Mouse (Mus musculus): ENCODE data around the gene Pigr. TPM values are rescaled to one million over a fixed set of nuclear protein-coding genes. Genes with fewer than 3 reads are reported as not detected.

The Pigr gene
- polyA plus RNA-seq, 1 experiment from 2014 or later: not detected

DNA sequence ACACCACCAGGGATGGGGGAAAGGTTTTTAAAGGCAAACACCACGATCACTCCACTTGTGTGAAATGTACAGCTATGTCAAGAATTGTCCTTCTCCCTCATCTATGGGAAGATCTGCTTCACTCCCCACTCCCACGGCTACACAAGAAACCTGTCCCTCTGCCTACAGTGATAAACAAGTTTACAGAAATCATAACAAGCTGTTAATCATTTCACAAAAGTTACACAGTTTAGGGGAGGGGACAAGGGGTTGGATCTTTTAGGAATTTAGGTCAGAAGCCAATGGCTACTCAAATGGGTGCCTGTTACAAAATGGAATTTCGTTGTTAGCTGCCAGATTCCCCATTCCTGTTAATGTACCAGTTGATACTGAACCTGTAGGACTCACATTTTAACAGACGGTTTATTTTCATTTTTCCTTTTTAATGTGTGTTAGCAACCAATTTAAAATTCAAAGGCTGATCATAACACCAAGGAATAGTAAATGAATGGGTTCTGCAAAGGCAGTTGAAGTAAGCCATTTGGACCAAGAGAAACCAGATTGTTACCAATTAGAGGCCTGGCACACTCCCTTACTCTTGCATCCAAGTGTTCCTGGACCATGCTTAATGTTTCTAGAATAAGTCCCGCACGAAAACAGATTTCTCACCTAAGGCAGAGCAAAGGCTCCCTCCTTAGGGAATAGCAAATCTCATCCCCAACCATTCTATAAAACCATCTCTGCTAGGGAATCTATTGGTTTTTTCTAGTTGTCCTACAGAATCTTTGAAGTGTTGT, 8.9 kb downstream of the Pigr start:
- no peak overlapping the region for H3K27ac ChIP-seq
- no peak overlapping the region for H3K4me3 ChIP-seq (replicated peaks)
- H3K9me3 ChIP-seq: no peaks in the 10 kb centered on the region
- ATAC-seq (ENCODE audit: low FRiP score): no peak
- no peaks in the 10 kb centered on the region for H3K27me3 ChIP-seq
- H3K36me3 ChIP-seq (replicated peaks): no peaks in the 10 kb centered on the region
- no peaks in the 10 kb centered on the region for H3K4me1 ChIP-seq
- 92% methylated on average over 6 of the region's 6 CpGs for WGBS
- H3K9ac ChIP-seq: no peak overlapping the region
- no peak overlapping the region for H3K4me2 ChIP-seq

DNA sequence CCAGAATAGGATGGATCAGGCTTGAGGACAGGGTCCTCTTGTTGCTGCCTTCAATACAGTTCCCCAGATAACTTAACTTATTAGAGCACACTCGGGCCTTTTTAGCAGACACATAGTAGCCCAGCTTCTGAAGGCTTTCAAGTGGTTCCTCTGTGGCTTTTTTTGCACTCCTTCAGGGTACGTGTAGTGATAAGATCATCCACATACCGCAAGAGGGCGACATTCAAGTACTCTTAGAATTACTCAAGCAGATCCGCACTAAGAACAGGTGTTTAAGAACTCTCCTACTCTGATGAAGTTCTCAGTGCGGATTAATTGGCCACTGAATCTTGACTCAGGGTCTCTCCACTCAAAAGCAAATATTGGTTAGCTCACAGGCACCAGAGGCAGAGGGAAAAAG, 11.8 kb downstream of the Pigr start:
- no peaks in the 10 kb centered on the region for H3K36me3 ChIP-seq (replicated peaks)
- no peaks in the 10 kb centered on the region for H3K27me3 ChIP-seq
- no peaks in the 10 kb centered on the region for H3K9me3 ChIP-seq
- no peak overlapping the region for H3K27ac ChIP-seq
- no peak overlapping the region for H3K4me3 ChIP-seq (replicated peaks)
- no peak overlapping the region for H3K4me2 ChIP-seq
- no peak for ATAC-seq (ENCODE audit: low FRiP score)
- WGBS: 65% methylated on average over 6 of the region's 6 CpGs
- no peaks in the 10 kb centered on the region for H3K4me1 ChIP-seq
- H3K9ac ChIP-seq: no peak overlapping the region

DNA sequence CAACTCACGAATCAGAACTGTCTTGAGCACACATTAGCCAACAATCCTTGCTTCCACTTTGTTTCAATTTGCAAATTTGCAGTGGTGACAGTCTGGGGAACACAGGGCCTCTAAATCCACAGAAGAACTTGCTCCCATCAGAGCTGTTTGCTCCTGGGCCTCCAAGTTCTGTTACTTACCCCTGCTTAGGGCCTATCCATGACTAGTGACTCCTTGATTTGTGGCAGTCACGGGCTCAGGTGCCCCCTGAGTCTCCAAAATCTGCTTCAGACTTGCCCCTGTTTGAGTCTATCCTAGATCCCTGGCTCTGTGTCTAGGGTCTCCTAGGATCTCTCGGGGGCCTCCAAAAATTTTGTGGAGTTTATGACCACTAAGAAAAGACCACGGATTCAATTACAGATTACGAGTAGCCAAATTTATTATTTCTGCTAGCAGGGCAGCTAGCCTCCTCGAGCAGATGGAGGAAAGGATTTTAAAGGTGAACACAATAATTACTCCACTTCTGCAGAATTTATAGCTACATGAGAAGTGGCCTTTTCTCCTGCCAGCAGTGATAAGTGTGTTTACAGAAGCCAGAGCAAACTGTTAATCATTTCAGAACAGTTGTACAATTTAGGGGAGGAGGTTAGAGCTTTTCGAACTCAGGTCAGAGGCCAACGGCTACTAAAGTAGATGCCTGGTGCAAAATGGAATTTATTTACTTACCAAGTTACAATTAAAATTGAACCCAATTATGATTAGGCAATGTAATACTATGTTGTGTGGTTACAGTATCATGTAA, 14.3 kb downstream of the Pigr start:
- no peaks in the 10 kb centered on the region for H3K27me3 ChIP-seq
- H3K4me2 ChIP-seq: no peak overlapping the region
- H3K9ac ChIP-seq: no peak overlapping the region
- no peaks in the 10 kb centered on the region for H3K36me3 ChIP-seq (replicated peaks)
- H3K4me1 ChIP-seq: no peaks in the 10 kb centered on the region
- WGBS: 86% methylated on average over 8 of the region's 8 CpGs
- ATAC-seq (ENCODE audit: low FRiP score): no peak
- H3K4me3 ChIP-seq (replicated peaks): no peak overlapping the region
- no peaks in the 10 kb centered on the region for H3K9me3 ChIP-seq
- no peak overlapping the region for H3K27ac ChIP-seq

DNA sequence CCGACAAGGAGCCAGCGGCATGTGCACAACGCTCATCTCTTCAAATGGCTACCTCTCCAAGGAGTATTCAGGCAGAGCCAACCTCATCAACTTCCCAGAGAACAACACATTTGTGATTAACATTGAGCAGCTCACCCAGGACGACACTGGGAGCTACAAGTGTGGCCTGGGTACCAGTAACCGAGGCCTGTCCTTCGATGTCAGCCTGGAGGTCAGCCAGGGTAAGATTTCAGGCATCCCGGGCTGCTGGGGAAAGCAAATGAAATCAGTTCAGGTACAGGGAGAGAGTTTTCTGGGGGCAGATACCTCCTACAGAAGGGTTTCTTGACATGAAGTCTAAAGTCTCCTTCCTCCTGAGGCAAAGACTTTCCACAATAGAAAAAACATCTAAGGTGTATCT, 15.1 kb downstream of the Pigr start:
- Histone ChIP-seq H3K9me3 (no peaks in the 10 kb centered on the region), H3K27ac (no peak overlapping the region), H3K36me3 (replicated peaks) (no peaks in the 10 kb centered on the region), H3K27me3 (no peaks in the 10 kb centered on the region), H3K9ac (no peak overlapping the region), H3K4me1 (no peaks in the 10 kb centered on the region), H3K4me3 (replicated peaks) (no peak overlapping the region), H3K4me2 (no peak overlapping the region)
- 92% methylated on average over 7 of the region's 7 CpGs for WGBS
- ATAC-seq (ENCODE audit: low FRiP score): no peak

DNA sequence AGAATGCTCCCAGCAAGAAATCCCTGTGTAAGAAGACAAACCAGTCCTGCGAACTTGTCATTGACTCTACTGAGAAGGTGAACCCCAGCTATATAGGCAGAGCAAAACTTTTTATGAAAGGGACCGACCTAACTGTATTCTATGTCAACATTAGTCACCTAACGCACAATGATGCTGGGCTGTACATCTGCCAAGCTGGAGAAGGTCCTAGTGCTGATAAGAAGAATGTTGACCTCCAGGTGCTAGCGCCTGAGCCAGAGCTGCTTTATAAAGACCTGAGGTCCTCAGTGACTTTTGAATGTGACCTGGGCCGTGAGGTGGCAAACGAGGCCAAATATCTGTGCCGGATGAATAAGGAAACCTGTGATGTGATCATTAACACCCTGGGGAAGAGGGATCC, 18.0 kb downstream of the Pigr start:
- WGBS: 96% methylated on average over 7 of the region's 7 CpGs
- Histone ChIP-seq H3K27me3 (no peaks in the 10 kb centered on the region), H3K9ac (no peak overlapping the region), H3K27ac (no peak overlapping the region), H3K4me2 (no peak overlapping the region), H3K4me3 (replicated peaks) (no peak overlapping the region), H3K36me3 (replicated peaks) (no peaks in the 10 kb centered on the region), H3K4me1 (no peaks in the 10 kb centered on the region), H3K9me3 (no peaks in the 10 kb centered on the region)
- no peak for ATAC-seq (ENCODE audit: low FRiP score)

DNA sequence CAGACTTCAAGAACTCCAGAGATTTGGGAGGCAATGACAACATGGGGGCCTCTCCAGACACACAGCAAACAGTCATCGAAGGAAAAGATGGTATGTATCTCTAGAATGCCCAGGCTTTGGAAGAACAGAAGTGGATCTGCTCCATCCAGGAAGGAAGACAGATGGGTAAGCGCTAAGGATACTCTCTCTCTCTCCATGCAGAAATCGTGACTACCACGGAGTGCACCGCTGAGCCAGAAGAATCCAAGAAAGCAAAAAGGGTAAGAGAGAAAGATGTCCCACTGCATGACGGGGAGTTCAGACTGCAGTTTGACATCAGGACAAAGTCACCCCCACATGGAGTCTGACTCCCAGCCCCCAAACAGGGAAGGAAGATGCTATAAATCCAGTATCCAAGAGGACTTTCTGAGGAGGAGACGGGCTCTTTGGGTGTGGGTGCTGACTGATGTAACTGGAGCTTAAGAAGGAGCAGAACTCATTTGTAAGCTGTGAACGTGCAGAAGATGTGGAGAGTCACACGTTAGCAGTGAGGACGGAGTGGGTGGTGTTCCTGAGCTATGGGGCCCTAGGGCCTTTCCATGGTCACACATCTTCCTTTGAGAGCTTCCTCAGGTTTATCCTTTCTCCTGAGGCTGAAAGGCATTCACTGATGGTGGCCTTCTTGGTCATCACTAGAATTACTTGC, 23.2 kb downstream of the Pigr start:
- H3K9me3 ChIP-seq: no peaks in the 10 kb centered on the region
- no peak overlapping the region for H3K9ac ChIP-seq
- WGBS: 92% methylated on average over 10 of the region's 10 CpGs
- H3K4me3 ChIP-seq (replicated peaks): no peak overlapping the region
- no peak overlapping the region for H3K27ac ChIP-seq
- ATAC-seq (ENCODE audit: low FRiP score): no peak
- no peak overlapping the region for H3K4me2 ChIP-seq
- no peaks in the 10 kb centered on the region for H3K36me3 ChIP-seq (replicated peaks)
- H3K27me3 ChIP-seq: no peaks in the 10 kb centered on the region
- H3K4me1 ChIP-seq: no peaks in the 10 kb centered on the region

DNA sequence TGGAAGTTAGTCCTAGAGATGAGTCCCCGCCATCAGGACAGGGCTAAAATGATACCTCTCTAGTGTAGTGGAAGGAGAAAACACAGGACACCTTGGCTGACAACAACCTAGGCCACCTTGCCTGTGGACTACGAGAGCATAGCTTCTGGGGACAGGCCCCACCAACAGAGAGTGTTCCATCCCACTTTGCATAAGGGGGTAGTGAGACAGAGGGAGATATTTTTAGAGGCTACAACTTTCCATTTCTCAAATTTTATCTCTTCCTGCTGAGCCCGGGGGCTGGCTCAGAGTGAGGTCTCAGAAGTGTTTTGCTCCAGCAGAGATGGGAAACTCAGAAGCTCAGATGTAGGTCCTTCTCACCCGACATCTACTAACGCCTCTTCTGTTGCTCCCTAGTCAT, 23.9 kb downstream of the Pigr start:
- Histone ChIP-seq H3K27ac (no peak overlapping the region), H3K9ac (no peak overlapping the region), H3K27me3 (no peaks in the 10 kb centered on the region), H3K4me1 (no peaks in the 10 kb centered on the region), H3K4me2 (no peak overlapping the region), H3K36me3 (replicated peaks) (no peaks in the 10 kb centered on the region), H3K4me3 (replicated peaks) (no peak overlapping the region), H3K9me3 (no peaks in the 10 kb centered on the region)
- WGBS: 87% methylated on average over 5 of the region's 5 CpGs
- no peak for ATAC-seq (ENCODE audit: low FRiP score)

DNA sequence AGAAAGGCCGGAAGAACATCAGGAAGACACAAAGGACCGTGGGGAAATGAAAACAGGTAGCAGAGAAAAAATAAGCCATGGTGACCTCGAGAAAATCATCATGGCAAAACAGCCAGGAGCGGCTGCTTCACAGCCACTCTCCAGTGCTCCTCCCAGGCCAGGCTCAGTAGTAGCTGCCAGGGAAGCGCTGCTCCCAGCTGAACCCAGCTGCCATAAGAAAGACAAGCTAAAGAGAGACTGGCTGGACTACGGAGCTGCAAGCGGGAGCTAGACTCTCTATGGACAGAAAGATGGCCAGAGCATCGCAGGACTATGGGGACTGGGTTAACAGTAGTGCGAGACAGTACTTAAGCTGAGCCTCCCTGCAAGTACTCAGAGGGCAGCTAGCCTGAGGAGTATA, 28.3 kb downstream of the Pigr start:
- Histone ChIP-seq H3K4me3 (replicated peaks) (no peak overlapping the region), H3K4me2 (no peak overlapping the region), H3K27me3 (no peaks in the 10 kb centered on the region), H3K4me1 (no peaks in the 10 kb centered on the region), H3K9ac (no peak overlapping the region), H3K27ac (no peak overlapping the region), H3K36me3 (replicated peaks) (no peaks in the 10 kb centered on the region), H3K9me3 (no peaks in the 10 kb centered on the region)
- no peak for ATAC-seq (ENCODE audit: low FRiP score)
- 82% methylated on average over 9 of the region's 9 CpGs for WGBS

DNA sequence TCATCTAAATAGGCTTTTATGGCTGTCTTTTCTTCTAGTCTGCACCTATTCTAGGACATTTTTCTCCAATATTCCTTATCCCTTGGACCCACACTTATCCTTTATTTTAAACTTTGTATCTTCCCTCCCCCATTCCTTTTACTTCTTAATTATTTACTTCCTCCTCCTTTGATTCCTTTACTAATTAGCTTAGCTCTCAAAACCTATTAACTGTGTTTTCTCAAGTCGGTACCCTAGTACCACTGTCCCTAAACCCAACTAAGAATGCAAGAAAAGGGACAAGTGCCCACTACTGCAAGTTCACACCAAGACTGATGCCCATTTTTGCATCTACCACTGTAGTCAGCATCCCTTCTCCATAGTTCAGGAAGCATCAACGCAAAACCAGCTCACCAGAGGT, 29.2 kb downstream of the Pigr start:
- Histone ChIP-seq H3K4me1 (no peaks in the 10 kb centered on the region), H3K36me3 (replicated peaks) (no peaks in the 10 kb centered on the region)
- 81% methylated on average over 2 of the region's 2 CpGs for WGBS

DNA sequence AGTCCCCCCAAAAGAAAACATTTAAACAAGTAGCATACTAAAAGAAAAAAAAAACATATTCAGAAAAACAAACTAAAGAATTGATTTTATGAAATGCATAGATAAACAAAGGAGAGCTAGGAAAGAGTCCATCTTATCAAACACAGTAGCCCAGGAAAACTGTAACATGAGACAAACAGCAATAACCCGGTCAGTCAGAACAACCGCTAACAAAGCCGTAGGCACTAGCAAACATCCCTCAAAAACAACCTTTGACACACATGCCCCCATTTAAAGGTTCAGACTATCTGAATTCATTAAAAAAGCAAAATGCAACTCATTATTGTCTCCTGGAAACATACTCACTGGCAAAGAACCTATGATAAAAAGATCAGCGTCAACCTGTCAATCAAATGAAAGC, 31.0 kb downstream of the Pigr start:
- Histone ChIP-seq H3K27me3 (no peaks in the 10 kb centered on the region), H3K27ac (no peak overlapping the region), H3K4me1 (no peaks in the 10 kb centered on the region), H3K4me2 (no peak overlapping the region), H3K36me3 (replicated peaks) (no peaks in the 10 kb centered on the region), H3K9ac (no peak overlapping the region), H3K4me3 (replicated peaks) (no peak overlapping the region), H3K9me3 (no peaks in the 10 kb centered on the region)
- ATAC-seq (ENCODE audit: low FRiP score): no peak
- 79% methylated on average over 4 of the region's 4 CpGs for WGBS

More for the DNA sequence above, 29.2 kb downstream of the Pigr start:
- Histone ChIP-seq H3K27me3 (no peaks in the 10 kb centered on the region), H3K9ac (no peak overlapping the region), H3K4me2 (no peak overlapping the region), H3K27ac (no peak overlapping the region), H3K4me3 (replicated peaks) (no peak overlapping the region), H3K9me3 (no peaks in the 10 kb centered on the region)
- no peak for ATAC-seq (ENCODE audit: low FRiP score)

DNA sequence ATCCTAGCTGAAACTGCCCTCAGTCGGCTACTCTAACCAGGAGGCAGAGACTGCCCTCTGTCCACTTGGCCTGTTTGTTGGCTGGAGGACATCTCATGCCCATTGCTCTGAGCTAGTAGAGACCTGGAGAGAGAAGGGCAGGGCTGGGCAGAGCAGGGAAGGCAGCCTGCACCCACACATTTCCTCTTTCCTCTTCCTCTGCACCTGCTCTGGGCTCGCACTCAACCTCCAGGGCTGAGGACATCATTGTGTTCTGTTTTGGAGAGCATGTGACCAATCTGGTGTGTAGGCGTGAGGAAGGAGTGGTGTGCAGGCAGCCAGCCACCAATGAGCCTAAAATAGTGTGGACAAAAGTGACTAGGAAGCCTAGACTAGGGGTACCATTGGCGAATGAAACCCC, 37.8 kb downstream of the Pigr start:
- no peak for ATAC-seq (ENCODE audit: low FRiP score)
- H3K9ac ChIP-seq: no peak overlapping the region
- no peak overlapping the region for H3K27ac ChIP-seq
- no peaks in the 10 kb centered on the region for H3K4me1 ChIP-seq
- no peaks in the 10 kb centered on the region for H3K36me3 ChIP-seq (replicated peaks)
- H3K9me3 ChIP-seq: no peaks in the 10 kb centered on the region
- H3K4me3 ChIP-seq (replicated peaks): no peak overlapping the region
- 91% methylated on average over 4 of the region's 4 CpGs for WGBS
- H3K27me3 ChIP-seq: no peaks in the 10 kb centered on the region
- H3K4me2 ChIP-seq: no peak overlapping the region

DNA sequence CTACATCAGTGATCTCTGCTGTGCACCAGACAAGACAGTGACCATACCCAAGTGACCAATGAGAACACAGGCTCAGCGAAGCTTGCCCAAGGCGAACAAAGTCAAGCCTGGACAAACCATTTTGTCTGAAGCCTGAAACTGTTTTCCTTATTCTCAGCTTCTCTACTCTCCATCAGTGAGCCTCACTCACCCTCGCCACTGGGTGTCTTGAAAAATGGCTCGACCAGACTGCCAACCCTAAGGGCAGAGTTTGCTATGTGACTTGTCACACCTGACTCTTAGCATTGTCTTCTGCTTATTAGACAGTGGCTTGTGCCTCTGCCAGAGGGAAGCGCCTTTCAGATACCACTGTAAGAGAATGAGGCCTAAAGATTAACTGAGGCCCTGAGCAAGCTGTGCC, 38.3 kb downstream of the Pigr start:
- H3K4me3 ChIP-seq (replicated peaks): no peak overlapping the region
- H3K4me1 ChIP-seq: no peaks in the 10 kb centered on the region
- H3K27me3 ChIP-seq: no peaks in the 10 kb centered on the region
- no peaks in the 10 kb centered on the region for H3K9me3 ChIP-seq
- H3K4me2 ChIP-seq: no peak overlapping the region
- H3K36me3 ChIP-seq (replicated peaks): no peaks in the 10 kb centered on the region
- no peak overlapping the region for H3K27ac ChIP-seq
- ATAC-seq (ENCODE audit: low FRiP score): no peak
- 90% methylated on average over 5 of the region's 5 CpGs for WGBS
- H3K9ac ChIP-seq: no peak overlapping the region

All from forebrain, embryonic 12.5 days (tissue).